Mouse (Mus musculus) kidney, embryonic 15.5 days (tissue): ENCODE results near the gene 3425401B19Rik. TPM values are rescaled to one million over a fixed set of nuclear protein-coding genes. Genes with fewer than 3 reads are reported as not detected.

ENCODE experiments used
- ATAC-seq: fragments of 200-750 bp; cut with Nextera tagmentation; replicated peaks from 2 replicates; pipeline ENCODE4 v1.8.0; 2017; ENCODE audit warnings: moderate TSS enrichment; ENCODE audit not compliant: low FRiP score
- H3K27ac ChIP-seq: fragments of 300-500 bp; sonication (generic); 2 replicates; pipeline ENCODE4 v1.5.1; 2015; ENCODE audit warnings: mild to moderate bottlenecking, inconsistent platforms
- H3K27me3 ChIP-seq: fragments of 300-500 bp; sonication (generic); 2 replicates; pipeline ENCODE4 v1.6.1; 2015; ENCODE audit warnings: inconsistent platforms
- H3K36me3 ChIP-seq: fragments of 300-500 bp; sonication (generic); 2 replicates; pipeline ENCODE4 v1.6.1; 2015; ENCODE audit warnings: inconsistent platforms
- H3K4me1 ChIP-seq: fragments of 300-500 bp; sonication (generic); 2 replicates; pipeline ENCODE4 v1.6.1; 2015; ENCODE audit warnings: inconsistent platforms
- H3K4me2 ChIP-seq: fragments of 300-500 bp; sonication (generic); 2 replicates; pipeline ENCODE4 v1.6.1; 2015; ENCODE audit warnings: moderate library complexity, mild to moderate bottlenecking, inconsistent platforms
- H3K4me3 ChIP-seq: fragments of 300-500 bp; sonication (generic); replicated peaks from 2 replicates; pipeline ENCODE4 v1.5.1; 2015; ENCODE audit warnings: mild to moderate bottlenecking, inconsistent platforms
- H3K9ac ChIP-seq: fragments of 300-500 bp; sonication (generic); 2 replicates; pipeline ENCODE4 v1.6.1; 2015; ENCODE audit warnings: mild to moderate bottlenecking, inconsistent platforms
- H3K9me3 ChIP-seq: fragments of 300-500 bp; sonication (generic); replicated peaks from 2 replicates; pipeline ENCODE4 v1.6.1; 2016; ENCODE audit warnings: inconsistent platforms
- WGBS: fragments of 180-500 bp; shearing (Covaris S2); methylation state at CpG from one replicate; pipeline ENCODE4 v1.1.7; 2015; ENCODE audit warnings: mixed read lengths; 5-methylcytosine and 5-hydroxymethylcytosine counted together
- polyA plus RNA-seq: library from polyadenylated mRNA; unstranded; fragments of >200 nt; fragmentation: Nextera tagmentation; extraction: Ambion mirVana; gene quantifications from 2 replicates; pipeline ENCODE4 v1.2.1, GENCODE M21; 2015

3425401B19Rik gene
- polyA plus RNA-seq, 1 experiment from 2014 or later: 0.14 TPM

GRCm38 (mm10) chr14:32638485-32638884, 46.6 kb downstream of the 3425401B19Rik start:
- Histone ChIP-seq H3K9ac (no peak overlapping the region), H3K27ac (no peak overlapping the region), H3K4me2 (no peak overlapping the region), H3K27me3 (no peaks in the 10 kb centered on the region), H3K4me3 (no peak overlapping the region), H3K4me1 (no peaks in the 10 kb centered on the region), H3K9me3 (no peaks in the 10 kb centered on the region), H3K36me3 (no peaks in the 10 kb centered on the region)
- 85% methylated on average over 2 of the region's 2 CpGs for WGBS
- ATAC-seq: no peak

- Histone ChIP-seq H3K4me3 (no peak overlapping the region), H3K27me3 (no peaks in the 10 kb centered on the region), H3K4me1 (no peaks in the 10 kb centered on the region), H3K36me3 (no peaks in the 10 kb centered on the region), H3K4me2 (no peak overlapping the region), H3K27ac (no peak overlapping the region), H3K9ac (no peak overlapping the region), H3K9me3 (no peaks in the 10 kb centered on the region)
- ATAC-seq: no peak
- 10% methylated on average over 11 of the region's 11 CpGs for WGBS
Observed at GRCm38 (mm10) chr14:32634015-32634682, 50.9 kb downstream of the 3425401B19Rik start.

- Histone ChIP-seq H3K27ac (no peak overlapping the region), H3K36me3 (no peaks in the 10 kb centered on the region), H3K4me2 (no peak overlapping the region), H3K4me1 (no peaks in the 10 kb centered on the region), H3K9ac (no peak overlapping the region), H3K27me3 (no peaks in the 10 kb centered on the region), H3K4me3 (no peak overlapping the region), H3K9me3 (no peaks in the 10 kb centered on the region)
- 75% methylated on average over 6 of the region's 6 CpGs for WGBS
- no peak for ATAC-seq
Observed at GRCm38 (mm10) chr14:32632908-32633600, 52.0 kb downstream of the 3425401B19Rik start.

- WGBS: 52% methylated on average over 10 of the region's 10 CpGs
- Histone ChIP-seq H3K4me3 (no peak overlapping the region), H3K9ac (no peak overlapping the region), H3K27ac (no peak overlapping the region), H3K27me3 (no peaks in the 10 kb centered on the region), H3K4me2 (0 out of 2 replicates have a peak overlapping the region, but pooled peaks have one; percentile 20), H3K4me1 (no peaks in the 10 kb centered on the region), H3K36me3 (no peaks in the 10 kb centered on the region), H3K9me3 (no peaks in the 10 kb centered on the region)
- ATAC-seq: no peak
Observed at GRCm38 (mm10) chr14:32628584-32628983, 56.5 kb downstream of the 3425401B19Rik start.

- no peak overlapping the region for H3K4me2 ChIP-seq
- no peak overlapping the region for H3K27ac ChIP-seq
- ATAC-seq: no peak
- no peak overlapping the region for H3K4me3 ChIP-seq
- H3K36me3 ChIP-seq: no peaks in the 10 kb centered on the region
- no peaks in the 10 kb centered on the region for H3K4me1 ChIP-seq
- H3K27me3 ChIP-seq: no peaks in the 10 kb centered on the region
- WGBS: 46% methylated on average over 2 of the region's 2 CpGs
- no peaks in the 10 kb centered on the region for H3K9me3 ChIP-seq
- no peak overlapping the region for H3K9ac ChIP-seq
Observed at GRCm38 (mm10) chr14:32627271-32627670, 57.8 kb downstream of the 3425401B19Rik start.

GRCm38 (mm10) chr14:32624811-32625210, 60.3 kb downstream of the 3425401B19Rik start:
- Histone ChIP-seq H3K9me3 (no peaks in the 10 kb centered on the region), H3K9ac (no peak overlapping the region), H3K4me2 (no peak overlapping the region), H3K27ac (no peak overlapping the region), H3K36me3 (no peaks in the 10 kb centered on the region), H3K27me3 (no peaks in the 10 kb centered on the region), H3K4me1 (no peaks in the 10 kb centered on the region), H3K4me3 (no peak overlapping the region)
- no peak for ATAC-seq
- WGBS: 88% methylated on average over 7 of the region's 7 CpGs

- Histone ChIP-seq H3K9me3 (no peaks in the 10 kb centered on the region), H3K4me2 (no peak overlapping the region), H3K36me3 (no peaks in the 10 kb centered on the region), H3K4me1 (no peaks in the 10 kb centered on the region), H3K27me3 (no peaks in the 10 kb centered on the region), H3K27ac (no peak overlapping the region), H3K9ac (no peak overlapping the region), H3K4me3 (no peak overlapping the region)
- no peak for ATAC-seq
- WGBS: 76% methylated on average over 3 of the region's 3 CpGs
Observed at GRCm38 (mm10) chr14:32624245-32624644, 60.8 kb downstream of the 3425401B19Rik start.

- ATAC-seq: no peak
- Histone ChIP-seq H3K36me3 (no peaks in the 10 kb centered on the region), H3K9me3 (no peaks in the 10 kb centered on the region), H3K9ac (no peak overlapping the region), H3K27me3 (no peaks in the 10 kb centered on the region), H3K27ac (no peak overlapping the region), H3K4me3 (no peak overlapping the region), H3K4me2 (no peak overlapping the region), H3K4me1 (no peaks in the 10 kb centered on the region)
- 90% methylated on average over 5 of the region's 5 CpGs for WGBS
Observed at GRCm38 (mm10) chr14:32617253-32617652, 67.8 kb downstream of the 3425401B19Rik start.

- Histone ChIP-seq H3K27ac (no peak overlapping the region), H3K4me2 (no peak overlapping the region), H3K9me3 (no peaks in the 10 kb centered on the region), H3K27me3 (peaks cover 47% of the 10 kb centered on the region), H3K4me1 (no peaks in the 10 kb centered on the region), H3K4me3 (no peak overlapping the region), H3K9ac (no peak overlapping the region), H3K36me3 (no peaks in the 10 kb centered on the region)
- peak; percentile 52; the same call in 1 of the 2 replicates for ATAC-seq
- 26% methylated on average over 3 of the region's 3 CpGs for WGBS
Observed at GRCm38 (mm10) chr14:32609392-32609791, 75.7 kb downstream of the 3425401B19Rik start.

Other genes with a start within 250 kb of the 3425401B19Rik start
- gene Slc18a3, start 220.4 kb downstream of the 3425401B19Rik start, polyA plus RNA-seq: 0.36 TPM in 2 replicates
- gene Chat, start 219.3 kb downstream of the 3425401B19Rik start, polyA plus RNA-seq: not detected in 2 replicates
- 19.2 and 23.5 TPM in 2 replicates for gene Ercc6, start 171.8 kb downstream of the 3425401B19Rik start, polyA plus RNA-seq
- 0.14 and 0.49 TPM in 2 replicates for gene Prrxl1, start 85.9 kb downstream of the 3425401B19Rik start, polyA plus RNA-seq
- gene Tmem273, start 100.7 kb upstream of the 3425401B19Rik start, polyA plus RNA-seq: 0.85 and 1.1 TPM in 2 replicates
- gene Fam170b, start 148.7 kb upstream of the 3425401B19Rik start, polyA plus RNA-seq: 0.06 and 0.13 TPM in 2 replicates
- gene Vstm4, start 171.5 kb upstream of the 3425401B19Rik start, polyA plus RNA-seq: 35.8 and 39.7 TPM in 2 replicates